Mouse (Mus musculus): ENCODE data around the gene Sox5.

GRCm38 (mm10) chr6:144466711-144467110 lies 315.1 kb downstream of the Sox5 start:
- no peak for TF ChIP-seq POLR2A (IDR thresholded peaks at IDR 0.05; ENCODE audit: low read depth, low read length)
- TF ChIP-seq CTCF (IDR thresholded peaks at IDR 0.05; ENCODE audit: extremely low read depth, insufficient read depth, insufficient read length, insufficient replicate concordance) = no peak

Data from spleen, adult 2 months (tissue).